Mouse (Mus musculus): Measurements from ENCODE around the gene Hnrnpa3.
A peak's percentile ranks its signal among the peaks of the same experiment; 100 is the strongest.
"Not testable (repeated sequence)": the region's sequence is repeated elsewhere in the genome, so short reads cannot be mapped to it uniquely, and the experiment has no call there.

The Hnrnpa3 gene

DNA sequence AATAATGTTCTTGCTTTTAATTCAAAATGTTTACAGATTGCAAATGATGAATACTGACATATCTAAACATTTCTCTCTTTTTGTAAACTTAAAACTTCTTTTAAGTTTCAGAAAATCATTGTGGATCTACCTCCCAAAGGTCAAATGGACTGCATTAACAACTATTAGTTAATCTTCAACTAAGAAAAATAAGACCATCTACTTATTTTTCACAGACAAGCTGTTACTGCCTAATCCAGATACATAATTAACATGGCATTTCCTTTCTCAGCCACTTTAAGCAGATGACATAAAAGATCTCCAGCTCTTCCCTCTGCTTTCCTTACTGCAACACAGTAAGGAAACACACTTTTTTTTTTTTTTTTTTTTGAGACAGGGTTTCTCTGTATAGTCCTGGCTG lies 21.7 kb upstream of the Hnrnpa3 start:
- no peak for DNase-seq

DNA sequence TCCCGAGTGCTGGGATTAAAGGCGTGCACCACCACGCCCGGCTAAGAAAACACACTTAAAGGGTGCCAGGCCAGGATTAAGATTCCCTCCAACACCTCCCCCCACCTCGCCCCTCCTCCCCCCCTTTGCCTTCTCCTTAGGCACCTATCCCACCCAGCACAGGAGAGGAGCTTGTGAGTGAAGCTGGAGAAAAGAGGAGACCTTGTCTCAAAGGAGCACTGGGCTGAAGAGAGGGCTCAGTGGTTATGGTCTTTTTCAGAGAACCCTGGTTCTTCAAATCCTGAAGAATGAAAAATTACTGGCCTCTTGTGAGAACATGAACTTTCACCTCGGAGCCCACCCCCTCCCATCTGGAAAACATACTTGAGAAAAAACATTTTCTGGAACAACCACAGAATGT lies 21.2 kb upstream of the Hnrnpa3 start:
- DNase-seq, result not testable (repeated sequence)

DNA sequence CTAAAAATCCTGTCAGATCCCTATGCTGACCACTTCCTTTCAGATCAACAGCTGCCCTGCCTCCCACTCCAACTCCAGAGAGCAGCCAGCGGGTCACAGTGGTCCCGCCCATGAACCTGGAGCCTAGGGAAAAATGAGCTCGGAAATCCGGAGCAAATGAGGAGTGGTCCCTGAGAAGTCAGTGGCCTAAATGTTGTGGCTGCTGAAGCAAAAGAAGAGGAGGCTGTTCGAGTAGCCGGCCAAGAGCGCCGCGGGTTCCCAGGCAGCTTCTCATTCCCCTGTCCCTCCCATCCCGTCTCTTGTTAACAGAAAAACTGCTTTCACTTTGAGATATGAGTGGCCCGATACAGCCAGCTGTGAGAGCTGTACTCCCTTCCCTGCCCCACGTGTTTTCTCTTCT lies 19.5 kb upstream of the Hnrnpa3 start:
- peak in 1 of 2 experiments; percentile 21 for DNase-seq

DNA sequence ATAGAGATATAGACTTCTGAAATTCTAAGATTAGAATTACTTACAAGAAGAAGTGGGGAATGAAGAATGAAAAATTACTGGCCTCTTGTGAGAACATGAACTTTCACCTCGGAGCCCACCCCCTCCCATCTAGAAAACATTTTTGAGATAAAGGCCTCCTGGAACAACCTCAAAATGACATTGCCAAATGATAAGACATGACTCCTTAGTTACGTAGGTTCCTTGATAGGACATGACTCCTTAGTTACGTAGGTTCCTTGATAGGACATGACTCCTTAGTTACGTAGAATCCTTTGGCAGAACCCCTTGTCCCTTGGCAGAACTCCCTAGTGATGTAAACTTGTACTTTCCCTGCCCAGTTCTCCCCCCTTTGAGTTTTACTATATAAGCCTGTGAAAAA lies 16.7 kb upstream of the Hnrnpa3 start:
- not testable (repeated sequence) for DNase-seq

DNA sequence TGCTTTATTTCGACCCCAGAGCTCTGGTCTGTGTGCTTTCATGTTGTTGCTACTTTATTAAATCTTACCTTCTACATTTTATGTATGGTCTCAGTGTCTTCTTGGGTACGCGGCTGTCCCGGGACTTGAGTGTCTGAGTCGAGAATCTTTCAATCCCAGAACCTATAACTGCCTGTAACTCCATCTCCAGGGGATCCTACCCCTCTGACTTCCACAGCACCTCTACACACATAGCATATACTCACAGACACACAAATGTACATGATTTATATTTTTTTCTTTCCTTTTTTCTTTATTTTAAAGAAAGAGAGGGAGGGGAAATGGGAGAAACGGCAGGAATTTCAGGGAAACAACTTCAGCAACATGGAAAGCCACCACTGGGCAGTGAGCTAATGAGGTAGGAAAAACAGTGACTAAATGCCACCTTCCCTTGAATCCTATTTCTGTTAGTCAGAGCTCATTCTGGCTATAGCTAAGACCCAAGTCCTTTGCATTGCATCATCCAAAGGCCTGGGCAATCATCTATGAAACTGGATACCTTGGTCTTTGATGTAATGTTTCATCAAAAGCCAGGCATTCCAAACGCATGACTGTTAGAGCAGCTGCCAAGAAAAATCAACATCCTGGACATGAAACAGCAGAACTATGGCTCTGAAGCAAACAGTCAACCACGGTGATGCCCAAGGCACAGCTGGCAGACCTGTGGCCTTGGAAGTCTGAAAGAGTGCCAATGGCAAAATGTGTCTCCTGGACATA lies 16.1 kb upstream of the Hnrnpa3 start:
- peak in 1 of 2 experiments; percentile 28 for DNase-seq

DNA sequence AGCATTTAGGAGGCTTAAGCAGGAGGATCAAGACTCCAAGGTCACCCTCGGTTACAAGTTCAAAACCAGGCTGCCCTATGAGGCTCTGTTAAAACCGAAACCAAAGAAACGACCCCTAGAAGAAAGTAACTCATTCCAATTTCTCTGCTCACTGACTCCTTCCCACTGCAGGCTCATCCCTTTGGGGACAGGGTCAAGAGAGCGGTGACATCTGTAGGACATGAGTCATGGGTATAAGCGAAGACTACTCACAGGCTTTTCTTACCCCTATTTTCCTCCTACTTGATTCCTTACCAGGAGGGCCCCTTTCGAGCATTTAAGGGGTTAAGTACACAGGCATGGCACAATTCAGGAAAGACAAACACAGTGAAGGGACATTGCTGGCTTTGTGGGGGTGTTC lies 15.1 kb upstream of the Hnrnpa3 start:
- no peak for DNase-seq

DNA sequence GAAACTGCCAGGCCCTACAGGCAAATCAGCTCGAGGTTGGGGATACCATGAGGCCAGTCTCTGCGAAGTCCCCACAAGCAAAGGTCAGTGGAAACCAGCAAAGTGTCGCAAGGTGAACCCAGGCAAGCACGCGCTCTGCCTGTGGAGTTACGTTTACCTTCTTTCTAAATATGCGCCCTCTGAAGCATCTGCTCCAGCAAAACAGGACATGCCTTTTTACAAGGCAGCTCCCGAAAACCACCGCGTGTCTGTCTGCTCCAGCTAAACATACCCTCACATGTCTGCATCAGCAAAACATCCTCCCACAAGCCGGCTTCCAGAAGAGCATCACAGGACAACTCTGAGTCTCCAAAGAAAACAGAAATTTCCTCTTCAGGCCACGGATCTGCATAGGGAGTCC lies 13.8 kb upstream of the Hnrnpa3 start:
- no peak for DNase-seq

DNA sequence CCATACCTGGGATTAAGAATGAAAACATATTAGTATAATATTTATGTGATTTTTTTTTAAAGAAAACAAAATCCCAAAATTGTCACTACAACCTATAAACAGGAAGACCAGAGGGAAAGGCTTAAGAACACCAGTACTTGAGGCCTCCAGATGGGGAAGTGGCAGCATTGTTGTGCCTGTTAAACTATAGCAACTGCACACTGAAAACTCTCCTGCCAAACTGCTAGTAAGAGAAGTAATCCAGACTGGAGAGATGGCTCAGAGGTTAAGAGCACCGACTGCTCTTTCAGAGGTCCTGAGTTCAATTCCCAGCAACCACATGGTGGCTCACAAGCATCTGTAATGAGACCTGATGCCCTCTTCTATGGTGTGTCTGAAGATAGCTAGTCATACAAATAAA lies 8.6 kb upstream of the Hnrnpa3 start:
- no peak for DNase-seq

DNA sequence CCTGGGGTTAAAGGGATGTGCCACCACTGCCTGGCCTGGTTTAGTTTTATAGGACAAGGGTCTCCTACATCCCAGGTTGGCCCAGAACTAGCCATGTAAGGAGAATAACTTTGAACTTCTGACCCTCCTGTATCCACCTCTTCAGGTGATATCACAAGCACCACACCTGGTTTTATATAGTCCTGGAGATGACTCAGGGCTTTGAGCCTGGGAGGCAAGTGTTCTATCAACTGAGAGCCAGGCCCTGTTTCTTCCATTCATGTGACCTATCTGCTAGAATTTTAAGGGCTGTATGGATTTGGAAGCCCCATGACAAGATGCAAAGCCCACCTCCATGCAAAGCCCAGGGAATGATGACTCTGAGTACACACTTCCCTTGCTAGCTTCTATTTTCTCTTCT lies 5.9 kb upstream of the Hnrnpa3 start:
- no peak for DNase-seq

DNA sequence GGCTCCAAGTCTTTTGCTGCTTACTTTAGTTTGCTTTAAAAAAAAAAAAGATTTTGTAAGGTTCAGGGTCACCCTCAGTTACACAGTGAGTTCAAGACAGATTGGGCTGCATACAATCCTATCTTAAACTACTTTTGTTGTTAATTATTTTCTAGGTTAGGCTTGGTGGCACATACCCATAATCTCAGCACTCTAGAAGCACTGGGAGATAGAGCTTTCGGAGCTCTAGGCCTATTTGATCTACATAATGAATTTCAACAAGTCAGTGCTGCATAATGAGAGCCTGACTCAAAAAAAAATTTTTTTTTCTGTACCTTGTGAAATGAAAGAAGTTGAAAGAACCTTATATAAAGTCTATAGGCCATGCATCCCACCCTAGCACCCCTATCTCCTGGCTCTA lies 4.4 kb upstream of the Hnrnpa3 start:
- DNase-seq, result no peak

DNA sequence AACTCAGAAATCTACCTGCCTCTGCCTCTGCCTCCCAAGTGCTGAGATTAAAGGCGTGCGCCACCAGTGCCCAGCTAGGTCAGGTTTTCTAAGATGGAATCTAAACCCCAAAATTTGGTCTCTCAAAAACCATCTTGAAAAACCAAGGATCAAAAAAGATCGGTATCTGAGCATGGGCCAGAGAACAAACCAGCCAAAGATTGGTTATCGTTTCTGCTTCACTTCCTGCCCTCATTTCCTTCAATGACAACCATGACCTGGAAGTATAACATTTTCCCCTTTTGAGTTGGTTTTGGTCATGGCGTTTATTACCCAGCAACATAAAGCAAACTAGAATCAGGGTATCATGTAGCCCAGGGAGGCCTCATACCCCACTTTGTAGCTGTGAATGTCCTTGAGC lies 2.1 kb upstream of the Hnrnpa3 start:
- no peak for DNase-seq

DNA sequence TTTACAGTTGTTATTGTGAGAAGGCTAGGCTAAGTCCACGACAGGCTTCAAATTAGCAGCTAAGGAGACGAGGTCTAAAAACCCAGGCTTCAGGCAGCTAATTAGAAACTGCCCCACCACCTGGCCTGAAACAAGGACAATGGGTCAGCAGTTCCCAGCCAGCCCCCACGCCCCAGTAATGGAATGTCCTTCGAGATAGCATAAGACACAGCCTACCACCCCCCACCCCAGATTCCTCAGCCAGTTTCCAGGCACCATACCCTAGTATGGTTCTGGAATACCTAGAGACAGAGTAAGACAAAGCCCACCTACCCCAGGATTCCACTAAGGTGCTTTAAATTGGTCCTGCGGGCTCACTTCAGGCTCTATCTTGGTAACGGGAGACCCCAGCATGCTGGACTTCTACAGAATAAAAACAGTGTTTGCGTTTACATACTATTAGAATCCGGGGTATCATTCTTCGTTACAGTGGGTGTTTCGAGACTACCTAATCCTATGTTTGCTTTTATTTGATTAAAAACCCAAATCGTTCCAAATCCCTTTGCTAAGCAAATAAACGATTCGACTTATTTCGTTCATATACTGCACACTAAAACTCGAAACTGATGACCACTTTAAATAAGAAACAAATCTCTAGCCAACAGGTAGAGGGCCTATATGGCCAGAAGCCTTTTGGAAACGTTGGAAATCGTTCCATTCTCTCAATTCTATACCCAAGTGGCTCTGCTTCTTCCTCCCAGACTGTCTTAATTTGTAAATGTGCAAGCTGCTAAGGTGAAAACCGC lies 962 bp upstream of the Hnrnpa3 start:
- peak; percentile 65 to 78 for DNase-seq

DNA sequence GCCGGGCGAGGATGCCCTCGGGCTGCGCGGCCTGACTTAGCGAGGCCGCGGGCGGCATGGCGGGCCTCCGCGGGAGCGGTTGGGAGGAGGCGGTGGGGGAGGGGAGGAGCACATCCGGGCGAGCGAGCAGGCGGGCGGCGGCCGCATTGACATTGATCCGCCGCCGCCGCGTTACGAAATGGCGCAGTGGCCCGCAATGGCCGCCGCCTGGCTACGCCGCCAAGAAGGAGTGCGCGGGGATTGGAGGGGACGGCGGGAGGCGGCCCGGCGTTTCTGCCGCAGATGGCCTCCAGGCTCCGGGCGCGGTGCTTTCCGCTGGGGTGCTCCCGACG lies 534 bp downstream of the Hnrnpa3 start:
- peak; percentile 95 to 97 for DNase-seq

DNA sequence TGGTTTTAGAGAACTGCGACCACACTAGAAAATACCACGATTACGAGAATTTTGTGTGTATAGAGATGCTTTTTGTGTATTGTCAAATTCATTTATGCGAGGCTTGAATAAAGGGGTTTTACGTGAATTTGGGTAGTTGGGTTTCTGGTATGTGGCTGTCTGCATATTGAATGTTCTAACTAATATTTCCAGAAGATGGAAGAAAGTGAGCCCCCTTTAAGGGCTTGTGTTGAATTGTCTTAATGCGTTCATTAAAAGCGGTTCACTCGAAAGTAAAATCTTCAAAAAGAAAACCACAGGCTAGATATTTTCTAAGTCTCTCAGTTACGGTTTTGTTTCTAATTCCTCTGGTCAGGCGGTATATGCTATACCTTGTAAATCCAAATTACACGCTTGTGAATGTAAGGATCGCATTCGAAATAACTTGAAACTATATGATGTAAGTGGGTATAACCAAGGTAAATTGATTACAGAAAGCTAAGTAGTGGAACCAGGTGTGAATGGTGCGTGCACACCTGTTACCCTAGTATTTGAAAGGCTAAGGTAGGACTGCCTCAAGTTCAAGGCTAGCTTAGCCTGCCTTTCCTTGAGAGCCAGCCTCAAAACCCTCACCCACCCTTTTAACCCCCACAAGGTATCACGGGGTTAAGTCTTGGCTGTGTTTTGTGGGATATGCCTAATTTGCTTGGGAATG lies 1.3 kb downstream of the Hnrnpa3 start:
- DNase-seq, result no peak

DNA sequence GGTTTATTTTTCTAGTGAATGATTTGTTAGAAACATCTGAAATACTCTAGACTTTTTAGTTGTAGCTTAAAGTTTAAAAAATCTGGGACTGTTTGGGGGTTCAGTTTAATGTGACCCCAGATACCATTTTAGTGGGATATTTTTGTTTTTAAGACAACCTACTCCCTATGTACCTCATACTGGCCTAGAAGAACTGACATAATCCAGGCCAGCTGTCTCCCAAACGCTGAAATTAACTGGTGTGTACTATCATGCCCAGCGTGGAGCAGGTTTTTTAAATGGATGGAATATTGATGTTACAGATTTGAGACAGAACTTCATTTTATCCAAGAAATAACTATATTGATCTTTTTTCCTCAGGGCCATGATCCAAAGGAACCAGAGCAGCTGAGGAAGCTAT lies 2.0 kb downstream of the Hnrnpa3 start:
- no peak for DNase-seq

DNA sequence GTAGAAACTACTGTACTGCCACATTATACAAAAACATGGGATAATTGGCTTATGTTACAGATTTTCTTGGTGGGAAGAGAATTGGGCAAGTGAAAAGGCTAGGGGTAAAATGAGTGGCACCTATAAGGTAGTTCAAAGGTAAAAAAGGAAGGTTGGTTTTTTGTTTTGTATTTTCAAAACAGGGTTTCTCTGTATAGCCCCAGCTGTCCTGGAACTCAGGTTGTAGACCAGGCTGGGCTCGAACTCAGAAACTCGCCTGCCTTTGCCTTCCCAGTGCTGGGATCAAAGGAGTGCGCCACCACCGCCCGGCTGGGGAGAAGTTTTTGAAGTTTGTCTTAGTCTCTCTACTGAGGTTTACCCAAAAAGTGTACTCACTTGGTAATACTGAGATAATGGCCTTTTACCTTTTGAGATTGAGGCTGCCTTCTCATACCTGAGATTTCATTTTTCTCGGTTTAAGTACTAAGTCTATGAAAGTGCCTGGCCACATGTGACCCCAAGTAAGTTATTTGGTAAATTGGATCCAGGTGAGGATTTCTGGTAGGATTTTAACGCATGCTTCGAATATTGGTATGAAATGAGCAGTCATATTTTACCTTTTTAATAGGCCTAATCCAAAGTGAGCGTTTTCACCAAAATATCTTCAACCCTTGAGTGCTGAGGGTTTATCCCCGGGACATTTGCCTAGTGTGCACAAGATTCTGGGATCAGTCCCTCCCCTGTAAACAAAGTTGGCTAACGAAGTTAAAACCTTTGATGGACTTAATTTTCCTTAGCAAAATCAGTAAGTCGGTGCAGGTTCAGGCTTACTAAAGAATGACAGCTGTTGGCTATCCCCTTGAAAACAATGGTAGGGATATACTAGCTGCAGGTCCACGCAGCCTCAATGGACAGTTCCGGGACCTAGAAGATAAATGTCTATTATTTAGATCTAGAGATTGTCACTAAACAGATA lies 10.7 kb downstream of the Hnrnpa3 start:
- DNase-seq, result peak; percentile 46 to 59

DNA sequence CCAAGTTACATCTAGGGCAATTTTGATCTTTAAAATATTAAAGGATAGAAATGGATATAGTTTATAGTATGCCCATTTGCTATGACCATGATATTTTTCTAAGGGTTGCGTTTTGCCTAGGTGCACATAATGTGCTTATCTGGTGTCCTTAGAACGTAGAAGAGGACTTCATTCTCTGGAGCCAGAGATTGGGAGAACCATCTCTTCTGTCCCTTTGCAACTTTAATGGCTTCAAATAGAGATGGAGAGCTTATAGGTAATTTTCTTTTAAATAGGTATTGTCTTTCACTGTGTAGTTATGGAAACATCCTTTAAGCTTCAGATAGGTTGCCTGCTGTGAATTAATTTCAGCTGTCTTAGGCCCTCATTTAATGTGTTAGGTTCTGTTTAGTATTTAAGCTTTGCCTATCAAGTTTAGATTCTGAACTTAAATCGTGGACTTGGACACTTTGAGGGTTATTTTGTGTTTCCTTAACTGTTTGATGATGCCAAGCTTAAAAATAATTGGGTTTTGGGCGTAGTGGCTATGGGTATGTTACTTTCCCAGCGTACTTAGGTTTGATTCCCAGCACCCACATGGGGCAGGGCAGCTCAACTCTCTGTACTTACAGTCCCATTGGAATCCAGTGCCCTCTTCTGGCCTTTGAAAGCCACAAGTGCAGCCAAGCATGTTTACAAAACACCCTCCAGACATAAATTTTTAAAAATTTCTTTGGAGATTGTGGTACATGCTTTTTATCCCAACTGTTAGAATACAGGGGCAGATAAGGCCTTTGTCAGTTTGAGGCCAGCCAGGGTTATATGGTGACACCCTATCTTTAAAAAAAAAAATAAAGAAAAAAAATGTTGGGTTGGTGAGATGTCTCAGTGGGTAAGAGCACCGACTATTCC lies 11.6 kb downstream of the Hnrnpa3 start:
- peak in 1 of 2 experiments; percentile 21 for DNase-seq

DNA sequence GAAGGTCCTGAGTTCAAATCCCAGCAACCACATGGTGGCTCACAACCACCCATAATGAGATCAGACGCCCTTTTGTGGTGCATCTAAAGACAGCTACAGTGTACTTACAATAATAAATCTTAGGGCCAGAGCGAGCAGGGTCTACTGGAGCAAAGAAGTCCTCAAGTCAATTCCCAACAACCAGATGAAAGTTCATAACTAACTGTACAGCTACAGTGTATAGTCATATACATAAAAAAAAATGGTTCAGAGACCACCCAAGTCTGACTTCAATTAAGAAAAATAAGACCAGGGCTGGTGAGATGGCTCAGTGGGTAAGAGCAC lies 12.2 kb downstream of the Hnrnpa3 start:
- DNase-seq, result peak in 1 of 2 experiments; percentile 6

DNA sequence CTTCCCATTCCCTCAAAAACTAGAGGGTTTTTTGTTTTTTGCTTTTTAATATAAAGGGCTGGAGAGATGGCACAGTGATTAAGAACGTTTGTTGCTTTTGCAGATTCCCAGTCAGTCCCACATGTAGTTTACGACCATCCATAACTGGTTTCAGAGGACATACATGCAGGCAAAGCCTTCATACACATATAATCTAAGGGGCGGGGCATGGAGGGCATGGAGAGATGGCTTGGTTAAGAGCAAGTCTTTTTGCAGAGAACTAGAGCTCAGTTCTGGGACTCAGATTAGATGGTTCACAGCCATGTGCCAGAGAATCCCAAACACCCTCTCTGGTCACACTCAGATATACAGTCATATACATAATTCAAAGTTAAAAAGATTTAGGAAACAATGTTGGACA lies 13.5 kb downstream of the Hnrnpa3 start:
- DNase-seq, result peak in 1 of 2 experiments; percentile 2

DNA sequence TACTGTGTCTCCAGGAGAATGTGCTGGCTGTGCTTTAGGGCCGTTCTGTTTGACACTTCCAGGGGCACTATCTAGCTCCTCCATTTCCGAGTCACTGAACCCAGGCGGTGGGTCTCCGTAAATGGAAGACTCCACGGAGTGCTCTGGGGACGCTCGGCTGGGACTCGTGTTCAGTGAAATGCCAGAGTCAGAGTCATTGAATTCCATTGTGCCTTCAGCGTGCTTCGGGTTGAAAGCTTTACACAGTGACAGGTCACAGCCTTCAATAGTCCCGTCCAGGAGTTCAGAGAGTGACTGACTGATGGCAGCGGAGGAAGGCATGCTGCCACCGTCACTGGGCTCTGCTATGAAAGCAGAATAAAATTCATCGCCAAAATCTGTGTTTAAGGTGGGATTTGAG lies 17.5 kb downstream of the Hnrnpa3 start:
- DNase-seq, result no peak

DNA sequence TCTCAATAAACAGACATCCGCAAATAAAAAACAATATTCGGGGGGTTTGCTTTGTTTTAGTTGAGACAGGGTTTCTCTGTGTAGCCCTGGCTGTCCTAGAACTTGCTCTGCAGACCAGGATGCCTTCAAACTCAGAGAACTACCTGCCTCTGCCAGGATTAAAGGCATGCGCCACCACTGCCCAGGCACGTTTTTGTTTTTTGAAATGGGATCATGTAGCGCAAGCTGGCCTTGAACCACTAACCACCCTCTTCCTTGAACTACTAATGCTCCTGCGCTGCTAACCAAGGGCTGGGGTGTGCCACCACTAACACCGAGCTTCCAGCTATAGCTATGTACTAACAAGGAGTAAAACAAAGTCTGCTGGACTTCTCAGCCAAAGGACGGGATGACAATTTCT lies 20.9 kb downstream of the Hnrnpa3 start:
- DNase-seq, result no peak

DNA sequence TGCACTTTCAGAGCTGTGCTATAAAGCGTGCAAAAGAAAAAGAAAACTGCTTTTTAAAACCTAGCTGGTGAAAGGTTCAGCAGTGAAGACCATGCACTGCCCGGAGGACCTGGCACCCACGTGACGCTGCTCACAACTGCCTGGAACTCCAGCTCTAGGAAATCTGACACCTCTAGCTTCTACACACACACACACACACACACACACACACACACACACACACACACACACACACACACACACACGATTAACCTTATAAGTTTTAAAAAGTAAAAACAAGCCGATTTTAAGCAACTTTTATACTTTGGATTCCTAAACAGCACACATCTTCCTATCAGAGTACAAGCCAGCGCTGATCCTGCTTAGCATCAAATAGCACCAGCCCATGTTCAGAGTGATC lies 22.4 kb downstream of the Hnrnpa3 start:
- peak; percentile 58 to 73 for DNase-seq
